Mouse (Mus musculus) heart, adult 2 months (tissue): ENCODE measurements at regions not wholly inside any gene's neighbourhood (a gene's known extent, or its start where the extent isn't known, plus 50 kb on each side); places are given as distances from the start of the nearest gene placed in this dataset.

ENCODE experiments used
- CTCF ChIP-seq: fragments of 200-600 bp; IDR thresholded peaks from 2 replicates; pipeline ENCODE4 v1.8.1; 2022; ENCODE audit warnings: antibody characterized with exemption, mild to moderate bottlenecking, moderate library complexity
- EP300 ChIP-seq: fragments of 200-500 bp; IDR thresholded peaks from 2 replicates; pipeline ENCODE4 v1.6.1; 2011; ENCODE audit warnings: low read depth, low read length, control low read depth; ENCODE audit not compliant: insufficient read depth
- POLR2A ChIP-seq: fragments of 200-500 bp; IDR thresholded peaks from 2 replicates; pipeline ENCODE4 v1.6.1; 2011; ENCODE audit warnings: mild to moderate bottlenecking, low read depth, low read length, control low read depth; ENCODE audit not compliant: insufficient read depth

GRCm38 (mm10) chr5:47210542-47210941 is 772.4 kb upstream of the Slit2 start:
- TF ChIP-seq CTCF: no peak
- TF ChIP-seq POLR2A: no peak
- TF ChIP-seq EP300: no peak
